Mouse (Mus musculus) lung, postnatal 0 days (tissue): Measurements from ENCODE around the gene St8sia1. TPM values are rescaled to one million over a fixed set of nuclear protein-coding genes. Genes with fewer than 3 reads are reported as not detected.
"Not testable (repeated sequence)": the region's sequence is repeated elsewhere in the genome, so short reads cannot be mapped to it uniquely, and the experiment has no call there.

ENCODE experiments used
- ATAC-seq: fragments of 200-750 bp; cut with Nextera tagmentation; 2 replicates; pipeline ENCODE4 v1.8.0; 2017; ENCODE audit warnings: moderate library complexity
- DNase-seq: peaks from one replicate; pipeline ENCODE4 v3.0.0-alpha.2; 2016; ENCODE audit warnings: low spot score
- H3K27ac ChIP-seq: fragments of 300-500 bp; sonication (generic); 2 replicates; pipeline ENCODE4 v1.5.1; 2014; ENCODE audit warnings: antibody characterized with exemption, mild to moderate bottlenecking, low read length, mixed read lengths
- H3K27me3 ChIP-seq: fragments of 300-500 bp; sonication (generic); replicated peaks from 2 replicates; pipeline ENCODE4 v1.6.1; 2014; ENCODE audit warnings: low read length, mixed read lengths; ENCODE audit not compliant: insufficient read depth
- H3K36me3 ChIP-seq: fragments of 300-500 bp; sonication (generic); 2 replicates; pipeline ENCODE4 v1.6.1; 2014; ENCODE audit warnings: low read length, mixed read lengths; ENCODE audit not compliant: insufficient read depth
- H3K4me1 ChIP-seq: fragments of 300-500 bp; sonication (generic); 2 replicates; pipeline ENCODE4 v1.6.1; 2014; ENCODE audit warnings: antibody characterized with exemption, low read depth, low read length, mixed read lengths; ENCODE audit not compliant: insufficient read depth
- H3K4me2 ChIP-seq: fragments of 300-500 bp; sonication (generic); replicated peaks from 2 replicates; pipeline ENCODE4 v1.6.1; 2014; ENCODE audit warnings: low read depth, mild to moderate bottlenecking, low read length, moderate library complexity, mixed read lengths
- H3K4me3 ChIP-seq: fragments of 300-500 bp; sonication (generic); 2 replicates; pipeline ENCODE4 v1.5.1; 2014; ENCODE audit warnings: low read depth, low read length
- H3K9ac ChIP-seq: fragments of 300-500 bp; sonication (generic); replicated peaks from 2 replicates; pipeline ENCODE4 v1.6.1; 2014; ENCODE audit warnings: low read depth, mild to moderate bottlenecking
- H3K9me3 ChIP-seq: fragments of 300-500 bp; sonication (generic); 2 replicates; pipeline ENCODE4 v1.6.1; 2016; ENCODE audit warnings: low read length, mixed read lengths
- CTCF ChIP-seq: IDR thresholded peaks from 2 replicates; pipeline ENCODE4 v1.5.1; 2016; ENCODE audit warnings: antibody characterized with exemption, mild to moderate bottlenecking
- EP300 ChIP-seq: IDR thresholded peaks from 2 replicates; pipeline ENCODE4 v1.6.1; 2016; ENCODE audit warnings: antibody characterized with exemption, mild to moderate bottlenecking, control low read depth
- WGBS: fragments of 180-500 bp; shearing (Covaris S2); extraction: QIAGEN DNeasy Blood & Tissue Kit; methylation state at CpG from one replicate; pipeline ENCODE4 v1.1.7; 2014; 5-methylcytosine and 5-hydroxymethylcytosine counted together
- polyA plus RNA-seq: library from polyadenylated mRNA; unstranded; fragments of >200 nt; fragmentation: Nextera tagmentation; extraction: Ambion mirVana; gene quantifications from 2 replicates; pipeline ENCODE4 v1.2.1, GENCODE M21; 2015

St8sia1 gene
- polyA plus RNA-seq, 1 experiment from 2014 or later: 0.11 TPM

- Histone ChIP-seq H3K4me2 (no peak overlapping the region), H3K27ac (no peak overlapping the region), H3K9me3 (no peaks in the 10 kb centered on the region), H3K9ac (no peak overlapping the region), H3K4me1 (no peaks in the 10 kb centered on the region), H3K36me3 (no peaks in the 10 kb centered on the region), H3K27me3 (no peaks in the 10 kb centered on the region), H3K4me3 (no peak overlapping the region)
- 48% methylated on average over 7 of the region's 7 CpGs for WGBS
- DNase-seq (no peak), ATAC-seq (no peak)
- TF ChIP-seq CTCF (no peak), EP300 (no peak)
Observed at GRCm38 (mm10) chr6:142991391-142992059, 27.3 kb upstream of the St8sia1 start.

GRCm38 (mm10) chr6:142990516-142990915, 26.3 kb upstream of the St8sia1 start:
- 63% methylated on average over 9 of the region's 9 CpGs for WGBS
- Histone ChIP-seq H3K9me3 (no peaks in the 10 kb centered on the region), H3K9ac (no peak overlapping the region), H3K4me2 (no peak overlapping the region), H3K27me3 (no peaks in the 10 kb centered on the region), H3K36me3 (no peaks in the 10 kb centered on the region), H3K4me3 (no peak overlapping the region), H3K27ac (no peak overlapping the region), H3K4me1 (no peaks in the 10 kb centered on the region)
- TF ChIP-seq CTCF (no peak), EP300 (no peak)
- no peak for DNase-seq
- ATAC-seq: no peak

- Histone ChIP-seq H3K27me3 (no peaks in the 10 kb centered on the region), H3K4me2 (no peak overlapping the region), H3K36me3 (no peaks in the 10 kb centered on the region), H3K4me1 (no peaks in the 10 kb centered on the region), H3K9me3 (no peaks in the 10 kb centered on the region), H3K9ac (no peak overlapping the region), H3K27ac (no peak overlapping the region), H3K4me3 (no peak overlapping the region)
- no peak for TF ChIP-seq EP300
- TF ChIP-seq CTCF: no peak
- WGBS: 75% methylated on average over 13 of the region's 13 CpGs
- DNase-seq: peak; percentile 20
- ATAC-seq: no peak
Observed at GRCm38 (mm10) chr6:142989495-142989894, 25.2 kb upstream of the St8sia1 start.

- 22% methylated on average over 10 of the region's 10 CpGs for WGBS
- ATAC-seq: no peak
- H3K27me3 ChIP-seq: no peaks in the 10 kb centered on the region
- no peak overlapping the region for H3K4me3 ChIP-seq
- peak; percentile 90 for TF ChIP-seq CTCF
- no peak for TF ChIP-seq EP300
- peak; percentile 67 for DNase-seq
- no peak overlapping the region for H3K4me2 ChIP-seq
- no peak overlapping the region for H3K9ac ChIP-seq
- no peaks in the 10 kb centered on the region for H3K36me3 ChIP-seq
- no peaks in the 10 kb centered on the region for H3K4me1 ChIP-seq
- no peak overlapping the region for H3K27ac ChIP-seq
- H3K9me3 ChIP-seq: no peaks in the 10 kb centered on the region
Observed at GRCm38 (mm10) chr6:142988753-142989152, 24.5 kb upstream of the St8sia1 start.

GRCm38 (mm10) chr6:142988231-142988630, 24.0 kb upstream of the St8sia1 start:
- Histone ChIP-seq H3K27ac (no peak overlapping the region), H3K4me2 (no peak overlapping the region), H3K9me3 (no peaks in the 10 kb centered on the region), H3K36me3 (no peaks in the 10 kb centered on the region), H3K4me3 (no peak overlapping the region), H3K4me1 (no peaks in the 10 kb centered on the region), H3K9ac (no peak overlapping the region), H3K27me3 (no peaks in the 10 kb centered on the region)
- TF ChIP-seq CTCF (no peak), EP300 (no peak)
- 57% methylated on average over 6 of the region's 6 CpGs for WGBS
- DNase-seq: no peak
- no peak for ATAC-seq

- DNase-seq (no peak), ATAC-seq (no peak)
- no peaks in the 10 kb centered on the region for H3K4me1 ChIP-seq
- H3K9ac ChIP-seq: no peak overlapping the region
- H3K27me3 ChIP-seq: no peaks in the 10 kb centered on the region
- no peak overlapping the region for H3K27ac ChIP-seq
- no peak overlapping the region for H3K4me2 ChIP-seq
- WGBS: 70% methylated on average over 6 of the region's 6 CpGs
- no peaks in the 10 kb centered on the region for H3K9me3 ChIP-seq
- no peak for TF ChIP-seq CTCF
- no peak for TF ChIP-seq EP300
- no peaks in the 10 kb centered on the region for H3K36me3 ChIP-seq
- H3K4me3 ChIP-seq: no peak overlapping the region
Observed at GRCm38 (mm10) chr6:142987616-142988015, 23.4 kb upstream of the St8sia1 start.

GRCm38 (mm10) chr6:142986706-142987105, 22.5 kb upstream of the St8sia1 start:
- not testable (repeated sequence) for H3K4me3 ChIP-seq, DNase-seq, H3K36me3 ChIP-seq, H3K9ac ChIP-seq, H3K4me2 ChIP-seq, H3K9me3 ChIP-seq, ATAC-seq, H3K27me3 ChIP-seq, H3K27ac ChIP-seq, H3K4me1 ChIP-seq
- 82% methylated on average over 9 of the region's 9 CpGs for WGBS

- not testable (repeated sequence) for H3K9me3 ChIP-seq, H3K36me3 ChIP-seq, H3K27ac ChIP-seq, H3K4me3 ChIP-seq, H3K4me1 ChIP-seq, H3K27me3 ChIP-seq, ATAC-seq, H3K4me2 ChIP-seq, DNase-seq, H3K9ac ChIP-seq
- 83% methylated on average over 9 of the region's 9 CpGs for WGBS
Observed at GRCm38 (mm10) chr6:142985561-142986238, 21.4 kb upstream of the St8sia1 start.
